Mouse (Mus musculus): ENCODE results near the gene Tmem236.
"Not testable (repeated sequence)": the region's sequence is repeated elsewhere in the genome, so short reads cannot be mapped to it uniquely, and the experiment has no call there.

The Tmem236 gene

GRCm38 (mm10) chr2:14191601-14192000 is 17.3 kb downstream of the Tmem236 start:
- DNase-seq (ENCODE audit: extremely low read depth, low read depth, low spot score) = no peak

- no peak for DNase-seq (ENCODE audit: extremely low read depth, low read depth, low spot score)
Measured at GRCm38 (mm10) chr2:14192046-14192445, 17.7 kb downstream of the Tmem236 start.

GRCm38 (mm10) chr2:14198325-14198903 is 24.1 kb downstream of the Tmem236 start:
- DNase-seq (ENCODE audit: extremely low read depth, low read depth, low spot score) = not testable (repeated sequence)

GRCm38 (mm10) chr2:14199621-14200020 is 25.3 kb downstream of the Tmem236 start:
- no peak for DNase-seq (ENCODE audit: extremely low read depth, low read depth, low spot score)

- not testable (repeated sequence) for DNase-seq (ENCODE audit: extremely low read depth, low read depth, low spot score)
Measured at GRCm38 (mm10) chr2:14200879-14201445, 26.6 kb downstream of the Tmem236 start.

GRCm38 (mm10) chr2:14204308-14204707 is 30.0 kb downstream of the Tmem236 start:
- DNase-seq (ENCODE audit: extremely low read depth, low read depth, low spot score) = no peak

GRCm38 (mm10) chr2:14206798-14207197 is 32.5 kb downstream of the Tmem236 start:
- no peak for DNase-seq (ENCODE audit: extremely low read depth, low read depth, low spot score)

- no peak for DNase-seq (ENCODE audit: extremely low read depth, low read depth, low spot score)
Measured at GRCm38 (mm10) chr2:14210731-14211130, 36.4 kb downstream of the Tmem236 start.

- DNase-seq (ENCODE audit: extremely low read depth, low read depth, low spot score) = no peak
Measured at GRCm38 (mm10) chr2:14211606-14212005, 37.3 kb downstream of the Tmem236 start.

GRCm38 (mm10) chr2:14214764-14215163 is 40.4 kb downstream of the Tmem236 start:
- no peak for DNase-seq (ENCODE audit: extremely low read depth, low read depth, low spot score)

- no peak for DNase-seq (ENCODE audit: extremely low read depth, low read depth, low spot score)
Measured at GRCm38 (mm10) chr2:14216653-14217052, 42.3 kb downstream of the Tmem236 start.

GRCm38 (mm10) chr2:14218126-14218525 is 43.8 kb downstream of the Tmem236 start:
- no peak for DNase-seq (ENCODE audit: extremely low read depth, low read depth, low spot score)

- no peak for DNase-seq (ENCODE audit: extremely low read depth, low read depth, low spot score)
Measured at GRCm38 (mm10) chr2:14224387-14224786, 50.1 kb downstream of the Tmem236 start.

GRCm38 (mm10) chr2:14228495-14228894 is 54.2 kb downstream of the Tmem236 start:
- no peak for DNase-seq (ENCODE audit: extremely low read depth, low read depth, low spot score)

GRCm38 (mm10) chr2:14229149-14229548 is 54.8 kb downstream of the Tmem236 start, which contains the start of gene Mrc1:
TSS of gene Mrc1 (plus strand) at chr2:14229392.
- no peak for DNase-seq (ENCODE audit: extremely low read depth, low read depth, low spot score)

- no peak for DNase-seq (ENCODE audit: extremely low read depth, low read depth, low spot score)
Measured at GRCm38 (mm10) chr2:14229979-14230378, 55.7 kb downstream of the Tmem236 start.

GRCm38 (mm10) chr2:14232897-14233296 is 58.6 kb downstream of the Tmem236 start:
- no peak for DNase-seq (ENCODE audit: extremely low read depth, low read depth, low spot score)

- DNase-seq (ENCODE audit: extremely low read depth, low read depth, low spot score) = no peak
Measured at GRCm38 (mm10) chr2:14233983-14234382, 59.7 kb downstream of the Tmem236 start.

- DNase-seq (ENCODE audit: extremely low read depth, low read depth, low spot score) = no peak
Measured at GRCm38 (mm10) chr2:14235319-14235718, 61.0 kb downstream of the Tmem236 start.

- no peak for DNase-seq (ENCODE audit: extremely low read depth, low read depth, low spot score)
Measured at GRCm38 (mm10) chr2:14236920-14237319, 62.6 kb downstream of the Tmem236 start.

GRCm38 (mm10) chr2:14237723-14238122 is 63.4 kb downstream of the Tmem236 start:
- peak; percentile 18 for DNase-seq (ENCODE audit: extremely low read depth, low read depth, low spot score)

GRCm38 (mm10) chr2:14239151-14239550 is 64.8 kb downstream of the Tmem236 start:
- no peak for DNase-seq (ENCODE audit: extremely low read depth, low read depth, low spot score)

- DNase-seq (ENCODE audit: extremely low read depth, low read depth, low spot score) = no peak
Measured at GRCm38 (mm10) chr2:14244157-14244556, 69.8 kb downstream of the Tmem236 start.
